Mouse (Mus musculus) adrenal gland, postnatal 25 days (tissue): ENCODE results near the gene Tmod3. TPM values are rescaled to one million over a fixed set of nuclear protein-coding genes. Genes with fewer than 3 reads are reported as not detected.
"Not testable (repeated sequence)": the region's sequence is repeated elsewhere in the genome, so short reads cannot be mapped to it uniquely, and the experiment has no call there.

Experiments
- DNase-seq: peaks from one replicate; pipeline ENCODE4 v3.0.0; 2021; ENCODE audit warnings: mixed read lengths
- total RNA-seq: library from RNA; stranded (reverse); gene quantifications from 2 replicates; pipeline ENCODE4 v1.2.3, GENCODE M21; 2021

Tmod3 gene
- total RNA-seq, 1 experiment from 2014 or later, result 65.6 TPM

DNA sequence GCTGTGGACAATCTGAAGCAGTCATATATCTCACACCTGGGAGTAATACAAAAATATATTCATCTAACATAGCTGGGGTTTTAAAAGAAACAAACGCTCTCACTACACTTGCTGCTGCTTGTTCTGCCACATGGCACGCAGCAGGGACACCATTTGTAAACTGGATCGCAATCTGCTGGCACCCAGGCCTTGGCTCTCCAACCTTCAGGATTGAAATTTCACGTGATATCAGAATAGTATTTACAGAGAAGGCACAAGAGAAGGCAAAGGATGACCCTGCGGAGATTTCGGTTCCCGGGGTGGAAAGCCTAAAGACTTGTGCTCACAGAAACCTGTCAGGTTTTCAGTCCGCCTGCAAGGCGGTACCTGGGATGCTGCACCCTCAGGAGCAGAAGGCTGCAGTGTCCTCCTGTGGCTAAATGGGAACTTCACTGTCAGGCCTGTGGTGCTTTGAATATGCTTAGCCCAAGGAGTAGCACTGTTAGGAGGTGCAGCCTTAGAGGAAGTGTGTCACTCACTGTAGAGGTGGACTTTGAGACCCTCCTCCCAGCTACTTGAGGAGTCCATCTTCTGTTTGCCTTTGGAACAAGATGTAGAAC, 65.0 kb downstream of the Tmod3 start:
- DNase-seq, result no peak

DNA sequence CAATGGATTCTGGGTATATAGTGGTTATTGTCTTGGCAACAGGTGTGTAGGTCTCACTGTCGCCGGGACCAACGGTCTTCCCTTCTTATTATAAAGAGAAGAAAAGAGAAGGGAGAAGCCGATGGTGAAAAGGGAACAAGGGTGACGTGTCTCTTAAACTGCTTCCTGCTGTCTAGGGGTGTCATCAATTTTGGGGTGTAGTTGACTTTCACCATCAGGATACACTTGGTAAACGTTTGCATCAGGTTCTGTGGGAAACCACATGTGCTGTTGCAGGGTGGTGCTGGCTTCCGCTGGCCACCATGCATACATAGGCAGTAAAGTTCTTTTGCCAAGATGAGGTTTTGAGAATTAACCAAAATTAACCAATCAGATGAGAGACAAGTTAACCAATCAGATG, 71.2 kb downstream of the Tmod3 start:
- DNase-seq, result not testable (repeated sequence)

- no peak for DNase-seq
Measured at GRCm38 (mm10) chr9:75485231-75485630, 74.2 kb downstream of the Tmod3 start.

- DNase-seq, result no peak
Measured at GRCm38 (mm10) chr9:75480536-75481075, 78.9 kb downstream of the Tmod3 start.

DNA sequence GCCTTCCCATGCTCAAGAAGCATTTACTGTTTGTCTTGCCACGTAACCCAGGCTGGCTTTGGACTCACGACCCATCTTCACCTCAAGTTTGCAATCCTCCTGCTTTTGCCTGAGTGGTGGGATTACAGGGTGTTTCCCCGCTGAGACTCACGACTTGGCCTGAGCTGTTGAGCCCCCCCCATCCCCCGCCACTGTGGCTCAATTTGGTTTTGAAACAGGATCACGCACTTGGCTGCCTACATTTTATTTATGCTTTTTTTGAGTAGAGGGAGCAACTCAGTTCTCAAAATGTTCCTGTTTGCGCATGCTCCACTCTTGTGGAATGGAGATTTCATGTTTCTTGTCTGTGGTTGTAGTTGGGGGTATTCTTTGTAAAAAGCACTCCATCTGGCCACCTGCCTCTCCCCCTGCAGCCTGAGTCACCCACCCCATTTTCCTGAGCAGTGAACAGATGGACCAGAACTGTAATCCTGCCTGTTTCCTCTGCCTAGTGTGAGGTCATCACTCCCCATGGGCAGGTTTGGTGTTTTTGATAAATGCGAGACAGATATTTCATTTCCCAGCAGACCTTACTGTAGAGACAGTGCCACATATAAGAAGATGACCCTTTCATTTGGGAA, 80.2 kb downstream of the Tmod3 start:
- no peak for DNase-seq

- DNase-seq, result no peak
Measured at GRCm38 (mm10) chr9:75477212-75477611, 82.2 kb downstream of the Tmod3 start.

GRCm38 (mm10) chr9:75468297-75468696, 91.2 kb downstream of the Tmod3 start:
- no peak for DNase-seq

- no peak for DNase-seq
Measured at GRCm38 (mm10) chr9:75467581-75467980, 91.9 kb downstream of the Tmod3 start.

DNA sequence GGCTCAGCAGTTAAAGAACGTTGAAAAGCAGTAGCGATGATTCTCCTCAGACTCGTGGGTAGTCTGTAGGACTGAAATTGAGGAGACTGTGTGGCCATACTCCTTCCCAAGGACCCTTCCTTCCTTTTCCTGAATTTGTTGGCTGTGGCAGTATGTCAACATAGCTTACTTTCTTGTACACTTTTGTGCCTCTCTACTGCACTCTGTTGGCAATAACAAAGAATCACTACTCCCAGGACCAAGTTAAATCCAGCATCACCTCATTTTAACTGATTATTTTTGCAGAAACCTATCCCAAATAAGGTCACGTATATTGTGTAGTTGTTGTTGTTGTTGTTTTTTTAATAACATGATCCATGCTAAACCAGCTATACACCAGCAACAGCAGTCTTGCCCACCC, 92.8 kb downstream of the Tmod3 start:
- DNase-seq, result no peak

DNA sequence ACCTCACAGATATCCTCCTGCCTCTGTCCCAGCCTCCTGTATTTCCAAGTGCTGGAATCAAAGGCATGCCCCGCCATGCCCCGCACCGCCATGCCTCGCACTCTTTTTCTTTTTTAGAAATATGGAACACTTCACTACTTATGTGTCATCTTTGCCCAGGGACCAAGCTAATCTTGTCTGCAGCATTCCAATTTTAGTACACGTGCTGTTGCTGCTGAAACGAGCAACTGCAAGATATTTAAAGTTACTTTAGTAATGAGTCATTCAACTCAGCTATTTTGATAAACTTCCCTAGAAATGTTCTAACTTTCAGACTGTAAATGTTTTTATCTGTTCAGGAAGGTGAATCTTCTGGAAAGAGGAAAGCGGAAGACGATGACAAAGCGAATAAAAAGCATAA, 93.6 kb downstream of the Tmod3 start:
- no peak for DNase-seq

- no peak for DNase-seq
Measured at GRCm38 (mm10) chr9:75463050-75463660, 96.3 kb downstream of the Tmod3 start.

- DNase-seq, result no peak
Measured at GRCm38 (mm10) chr9:75455684-75456083, 103.8 kb downstream of the Tmod3 start.

DNA sequence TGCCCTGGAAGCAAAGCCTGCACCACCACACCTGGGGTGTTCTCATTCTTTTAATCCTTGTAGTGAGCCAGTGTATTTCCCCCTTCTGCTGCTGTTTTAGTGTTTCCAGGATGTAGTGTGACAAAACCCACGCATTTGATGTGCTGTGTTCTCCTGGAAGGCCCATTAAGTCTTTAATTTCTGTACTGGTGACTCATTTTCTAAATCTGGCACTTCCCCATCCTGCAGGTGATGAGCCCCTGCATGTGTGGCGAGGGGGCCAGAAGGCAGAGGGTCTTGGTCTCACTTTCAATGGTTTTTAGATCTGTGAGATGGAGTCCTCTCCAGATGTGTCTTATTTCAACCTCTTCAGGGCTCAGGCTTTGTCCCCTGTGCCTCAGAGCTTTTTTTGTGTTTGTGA, 105.5 kb downstream of the Tmod3 start:
- DNase-seq, result no peak

DNA sequence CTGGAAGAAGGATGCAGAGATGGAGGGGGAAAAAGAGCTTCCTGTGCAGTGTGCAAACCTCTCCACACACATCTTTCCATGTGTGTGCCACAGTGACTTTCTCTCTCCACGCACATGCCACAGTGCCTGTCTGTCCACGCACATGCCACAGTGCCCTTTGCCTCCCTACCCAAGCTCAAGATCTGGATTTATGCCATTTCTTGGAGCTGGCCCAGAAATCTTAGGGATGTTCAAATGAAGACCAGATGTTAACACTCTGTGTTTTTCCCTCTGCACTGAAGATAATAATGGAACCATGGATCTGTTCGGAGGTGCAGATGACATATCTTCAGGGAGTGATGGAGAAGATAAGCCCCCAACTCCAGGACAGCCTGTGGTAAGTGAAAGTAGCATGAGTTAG, 111.4 kb downstream of the Tmod3 start:
- no peak for DNase-seq

Other genes with a start within 250 kb of the Tmod3 start
- not detected in 2 replicates for gene Bcl2l10, start 211.9 kb downstream of the Tmod3 start, total RNA-seq
- 35.2 and 35.8 TPM in 2 replicates for gene Mapk6, start 149.7 kb downstream of the Tmod3 start, total RNA-seq
- 19.3 and 26.5 TPM in 2 replicates for gene Leo1, start 118.1 kb downstream of the Tmod3 start, total RNA-seq
- gene Tmod2, start 51.7 kb upstream of the Tmod3 start, total RNA-seq, result 8.2 and 13.4 TPM in 2 replicates
- 14.8 and 19.0 TPM in 2 replicates for gene Lysmd2, start 66.1 kb upstream of the Tmod3 start, total RNA-seq
- gene Scg3, start 124.4 kb upstream of the Tmod3 start, total RNA-seq, result 24.6 and 28.6 TPM in 2 replicates
- 3.6 and 4.0 TPM in 2 replicates for gene Bmp5, start 215.7 kb upstream of the Tmod3 start, total RNA-seq